Comparison of ENCODE assay signal across 9 mouse cellular contexts in the genomic region with DNA sequence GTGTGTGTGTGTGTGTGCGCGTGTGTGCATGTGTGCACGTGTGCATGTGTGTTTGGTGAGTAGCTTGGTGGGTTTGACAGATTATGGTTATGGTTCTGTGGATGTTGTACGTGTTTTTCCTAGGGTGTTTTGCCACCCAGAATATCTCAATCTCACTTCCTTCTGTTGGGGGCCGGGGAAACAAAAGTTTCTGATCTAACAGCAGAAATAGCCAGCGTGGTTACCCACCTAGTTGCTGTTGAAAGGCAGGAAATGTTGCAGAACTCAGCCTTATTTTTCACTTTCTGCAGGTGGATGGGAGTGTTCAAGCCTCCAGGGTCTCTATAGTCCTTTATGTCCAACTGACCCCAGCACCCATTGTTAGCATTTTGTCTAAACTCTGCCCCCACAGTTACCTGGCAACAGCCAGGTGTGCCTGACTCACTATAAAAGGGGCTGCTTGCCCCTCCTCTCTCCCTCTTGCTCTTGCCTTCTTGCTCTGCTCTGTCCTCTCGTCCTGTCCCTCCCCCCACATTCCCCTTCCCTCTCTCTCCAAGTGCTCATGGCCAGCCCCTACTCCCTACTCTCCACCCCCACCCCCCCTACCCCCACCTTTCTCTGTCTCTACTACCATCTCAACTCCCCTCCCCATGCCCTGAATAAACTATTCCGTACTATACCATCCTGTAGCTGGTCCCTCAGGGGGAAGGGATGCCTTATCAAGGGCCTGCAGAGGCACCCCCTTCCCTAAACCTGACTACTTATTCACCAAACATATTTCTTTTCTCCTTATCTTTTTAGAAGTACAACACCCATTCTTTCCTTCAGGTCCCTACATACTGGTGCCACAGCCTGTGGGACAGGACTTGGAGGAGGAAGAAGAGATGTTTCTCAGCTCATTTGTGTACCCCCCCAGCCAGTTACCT. TPM values are rescaled to one million over a fixed set of nuclear protein-coding genes. Genes with fewer than 3 reads are reported as not detected.
DNase-seq lines count a peak whose midpoint lies in the region; ATAC-seq and TF ChIP-seq lines count a peak whose summit lies in the region.
"Had no signal": no experiment of that assay in that cellular context is flagged by ENCODE, and none has a peak within 500 bp of the region (broad histone marks: within the 10 kb centered on the region; RNA-seq: fewer than 3 reads in every experiment).

No protein-coding gene starts in this region.

- TF ChIP-seq EP300 in liver, embryonic 14.5 days (IDR thresholded peaks at IDR 0.05; ENCODE audit: low read depth), result peak; percentile 55

- no peak overlapping the region for H3K9ac ChIP-seq in heart, embryonic 16.5 days (ENCODE audit: low read length)
- H3K9ac ChIP-seq in liver, embryonic 14.5 days (replicated peaks), result peak overlapping the region; percentile 18
- H3K9ac ChIP-seq in forebrain, embryonic 16.5 days (replicated peaks; ENCODE audit: low read depth, low read length), result no peak overlapping the region
- H3K9ac ChIP-seq: hindbrain, embryonic 15.5 days had no signal

- ATAC-seq in heart, embryonic 16.5 days (replicated peaks; ENCODE audit: extremely low read depth, insufficient read depth, low FRiP score), result no peak
- ATAC-seq in liver, embryonic 14.5 days (ENCODE audit: insufficient read depth), result peak; percentile 59
- ATAC-seq in forebrain, embryonic 16.5 days, result no peak

- DNase-seq in heart, postnatal 14 days, result no peak
- peak; percentile 97 for DNase-seq in MEL-GATA-1-ER (ENCODE audit: extremely low read depth, low read depth)
- DNase-seq in liver, embryonic 14.5 days (ENCODE audit: low read depth in 3 of 3, low spot score in 3 of 3), result no peak
- DNase-seq in spleen, postnatal 4 days (ENCODE audit: low spot score in 2 of 2), result peak; percentile 56 to 71
- DNase-seq in frontal cortex, postnatal 10 days (ENCODE audit: low spot score in 2 of 2), result no peak
- no peak for DNase-seq in left cerebral cortex, postnatal 25 days (ENCODE audit: low spot score in 2 of 2)

- TF ChIP-seq CTCF in liver, embryonic 14.5 days (IDR thresholded peaks at IDR 0.05; ENCODE audit: low read depth), result no peak

- intact Hi-C loops in heart, postnatal 14 days (cut with DNase I), result loop anchor here (1.0 kb wide), 1 partner anchor 53 kb away; no protein-coding TSS in a partner anchor
- intact Hi-C loops in left cerebral cortex, postnatal 25 days (cut with DNase I), result loop anchor here (5.0 kb wide), 1 partner anchor 142 kb away; no protein-coding TSS in a partner anchor

- H3K9me3 ChIP-seq in heart, embryonic 16.5 days (replicated peaks; ENCODE audit: control insufficient read depth, low read length), result no peaks in the 10 kb centered on the region
- no peaks in the 10 kb centered on the region for H3K9me3 ChIP-seq in liver, embryonic 14.5 days (ENCODE audit: control insufficient read depth, low read length)
- no peaks in the 10 kb centered on the region for H3K9me3 ChIP-seq in forebrain, embryonic 16.5 days (ENCODE audit: control insufficient read depth, low read length)
- H3K9me3 ChIP-seq: hindbrain, embryonic 15.5 days had no signal

- WGBS in heart, embryonic 16.5 days, result 65% methylated on average over 8 of the region's 8 CpGs
- WGBS in liver, embryonic 14.5 days (ENCODE audit: insufficient replicate concordance), result 15% methylated on average over 8 of the region's 8 CpGs
- WGBS in forebrain, embryonic 16.5 days, result 81% methylated on average over 8 of the region's 8 CpGs

- no peaks in the 10 kb centered on the region for H3K36me3 ChIP-seq in heart, embryonic 16.5 days (ENCODE audit: control insufficient read depth, insufficient read depth)
- no peaks in the 10 kb centered on the region for H3K36me3 ChIP-seq in liver, embryonic 14.5 days (replicated peaks; ENCODE audit: control insufficient read depth, insufficient read depth, low read depth)
- no peaks in the 10 kb centered on the region for H3K36me3 ChIP-seq in forebrain, embryonic 16.5 days (ENCODE audit: control insufficient read depth, insufficient read depth)
- H3K36me3 ChIP-seq: hindbrain, embryonic 15.5 days had no signal

- H3K4me3 ChIP-seq in heart, embryonic 16.5 days (ENCODE audit: low read length), result no peak overlapping the region
- H3K4me3 ChIP-seq in liver, embryonic 14.5 days (ENCODE audit: insufficient read depth in 1 of 2, low read depth in 2 of 2, low read length in 2 of 2), result no peak overlapping the region
- no peak overlapping the region for H3K4me3 ChIP-seq in forebrain, embryonic 16.5 days (replicated peaks; ENCODE audit: low read length)
- H3K4me3 ChIP-seq: hindbrain, embryonic 15.5 days had no signal

- H3K4me2 ChIP-seq in heart, embryonic 16.5 days (ENCODE audit: low read depth, low read length), result no peak overlapping the region
- H3K4me2 ChIP-seq in liver, embryonic 14.5 days (ENCODE audit: low read depth), result peak overlapping the region; percentile 40
- no peak overlapping the region for H3K4me2 ChIP-seq in forebrain, embryonic 16.5 days (ENCODE audit: low read length)
- H3K4me2 ChIP-seq: hindbrain, embryonic 15.5 days had no signal

- peak overlapping the region; percentile 77 for H3K27ac ChIP-seq in heart, embryonic 16.5 days (ENCODE audit: low read length)
- peak overlapping the region; percentile 35 for H3K27ac ChIP-seq in liver, embryonic 14.5 days
- no peak overlapping the region for H3K27ac ChIP-seq in forebrain, embryonic 16.5 days (ENCODE audit: low read length)
- H3K27ac ChIP-seq: hindbrain, embryonic 15.5 days had no signal

- H3K27me3 ChIP-seq in heart, embryonic 16.5 days (ENCODE audit: control insufficient read depth, insufficient read depth, low read length), result no peaks in the 10 kb centered on the region
- H3K27me3 ChIP-seq in liver, embryonic 14.5 days (ENCODE audit: control insufficient read depth, insufficient read depth, low read length), result no peaks in the 10 kb centered on the region
- H3K27me3 ChIP-seq in forebrain, embryonic 16.5 days (replicated peaks; ENCODE audit: control insufficient read depth, insufficient read depth, low read length), result no peaks in the 10 kb centered on the region
- H3K27me3 ChIP-seq: hindbrain, embryonic 15.5 days had no signal

- H3K4me1 ChIP-seq in heart, embryonic 16.5 days (ENCODE audit: control insufficient read depth, insufficient read depth, low read length), result peaks cover 11% of the 10 kb centered on the region
- peaks cover 47 to 67% of the 10 kb centered on the region in 2 experiments for H3K4me1 ChIP-seq in liver, embryonic 14.5 days (replicated peaks; ENCODE audit: control insufficient read depth in 2 of 2, insufficient read depth in 2 of 2, low read length in 1 of 2)
- peaks cover 6% of the 10 kb centered on the region for H3K4me1 ChIP-seq in forebrain, embryonic 16.5 days (replicated peaks; ENCODE audit: control insufficient read depth, insufficient read depth, low read length)

RNA-seq across cellular contexts. Expression of a gene that starts 40.5 kb away (rescaled TPM):
- polyA plus RNA-seq in heart, embryonic 16.5 days (2015; fragmentation: Nextera tagmentation; extraction: Ambion mirVana), result 0.31 and 0.53 TPM in 2 replicates
- 1 to 10 TPM in 1 of 2 experiments, under 1 TPM in 1; 0.22 to 1.4 TPM for total RNA-seq in heart, postnatal 14 days (2021)
- 0.44 and 0.98 TPM in 2 replicates for polyA plus RNA-seq in liver, embryonic 14.5 days (2012; rRNA removed)
- polyA plus RNA-seq in liver, embryonic 14.5 days (2014; fragmentation: Nextera tagmentation; extraction: Ambion mirVana), result 0.97 and 1.1 TPM in 2 replicates
- polyA plus RNA-seq in forebrain, embryonic 16.5 days (2015; fragmentation: Nextera tagmentation; extraction: Ambion mirVana), result not detected in 2 replicates
- not detected for total RNA-seq in left cerebral cortex, postnatal 25 days (2021)
- polyA plus RNA-seq: hindbrain, embryonic 15.5 days had no signal

RNA-seq across cellular contexts. Expression of a gene that starts 54.3 kb away (rescaled TPM):
- 0.56 and 0.98 TPM in 2 replicates for polyA plus RNA-seq in heart, embryonic 16.5 days (2015; fragmentation: Nextera tagmentation; extraction: Ambion mirVana)
- 10 to 100 TPM; 43.5 to 46.0 TPM for total RNA-seq in heart, postnatal 14 days (2021)
- polyA plus RNA-seq in liver, embryonic 14.5 days (2012; rRNA removed), result 2.1 and 6.6 TPM in 2 replicates
- 0.19 and 0.22 TPM in 2 replicates for polyA plus RNA-seq in liver, embryonic 14.5 days (2014; fragmentation: Nextera tagmentation; extraction: Ambion mirVana)
- 0.18 and 0.40 TPM in 2 replicates for polyA plus RNA-seq in forebrain, embryonic 16.5 days (2015; fragmentation: Nextera tagmentation; extraction: Ambion mirVana)
- 1 to 10 TPM; 6.4 to 7.2 TPM for total RNA-seq in left cerebral cortex, postnatal 25 days (2021)

Comparison
In these comparisons a context has a peak if more than half of its experiments do, and no peak if none do; other contexts are left out.
1. DNase-seq: peak in MEL-GATA-1-ER (single experiment) and spleen, postnatal 4 days (2 of 2); none in heart, postnatal 14 days (0 of 2), liver, embryonic 14.5 days (0 of 3), frontal cortex, postnatal 10 days (0 of 2) and left cerebral cortex, postnatal 25 days (0 of 2).